Mouse (Mus musculus): ENCODE measurements around the gene Gm8165.
"Not testable (repeated sequence)": the region's sequence is repeated elsewhere in the genome, so short reads cannot be mapped to it uniquely, and the experiment has no call there.

Gm8165 gene

DNA sequence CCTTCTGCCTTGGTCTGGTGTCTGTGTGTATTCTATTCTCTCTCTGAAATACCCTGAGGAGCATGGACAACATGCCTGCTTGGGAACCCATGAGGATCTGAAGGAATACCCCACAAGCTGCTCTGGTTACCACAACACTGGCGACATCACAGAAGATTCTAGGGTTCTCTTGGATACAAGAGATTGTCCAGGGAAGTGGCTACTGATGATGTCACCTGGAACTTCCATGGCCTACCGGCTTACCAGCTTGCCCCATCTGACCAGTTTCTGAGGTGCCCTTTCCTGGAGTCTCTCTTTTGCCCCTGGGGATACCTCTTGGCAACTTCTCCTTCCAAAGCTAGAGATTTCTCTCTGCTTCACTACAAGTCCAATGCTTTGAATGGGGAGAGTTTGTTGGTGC is at the start of gene Gm8165:
TSS of gene Gm8165 (minus strand) at position 101 of the 400 bp plus-strand sequence.
- H3K27me3 ChIP-seq (ENCODE audit: control insufficient read depth, insufficient read depth, low read length, poor library complexity, severe bottlenecking); DNase-seq (ENCODE audit: low read depth, low spot score); H3K36me3 ChIP-seq (ENCODE audit: control insufficient read depth, insufficient read depth, low read length, poor library complexity, severe bottlenecking): not testable (repeated sequence)

DNA sequence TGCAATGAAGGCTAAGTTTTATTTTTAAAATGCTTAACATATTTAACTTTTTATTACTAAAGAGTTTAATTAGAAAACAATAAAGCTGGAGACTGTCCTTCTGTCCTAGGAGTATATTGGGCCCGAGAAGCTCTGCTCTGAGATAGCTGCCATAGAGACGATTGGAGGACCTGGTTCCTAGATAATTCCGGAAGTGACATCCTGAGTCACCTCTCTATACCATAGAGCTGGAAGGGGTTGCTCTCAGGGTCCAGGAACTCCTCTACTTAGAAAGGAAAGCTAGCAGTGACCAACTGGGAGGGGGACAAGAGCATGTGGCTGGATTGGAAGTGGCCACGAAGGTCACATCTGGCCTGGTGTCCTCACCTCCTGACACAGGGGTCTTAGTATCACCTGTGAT is 20.6 kb upstream of the Gm8165 start, which contains the start of gene Gm7324:
TSS of gene Gm7324 (plus strand) at position 208 of the 400 bp plus-strand sequence.
- not testable (repeated sequence) for H3K36me3 ChIP-seq (ENCODE audit: control insufficient read depth, insufficient read depth, low read length, poor library complexity, severe bottlenecking); H3K27me3 ChIP-seq (ENCODE audit: control insufficient read depth, insufficient read depth, low read length, poor library complexity, severe bottlenecking); DNase-seq (ENCODE audit: low read depth, low spot score)
